Mouse (Mus musculus): ENCODE data around the gene Gfi1b. TPM values are rescaled to one million over a fixed set of nuclear protein-coding genes. Genes with fewer than 3 reads are reported as not detected.

Gene Gfi1b
- polyA plus RNA-seq (2014; fragmentation: Nextera tagmentation; extraction: Ambion mirVana), result 0.23 and 0.43 TPM in 2 replicates

DNA sequence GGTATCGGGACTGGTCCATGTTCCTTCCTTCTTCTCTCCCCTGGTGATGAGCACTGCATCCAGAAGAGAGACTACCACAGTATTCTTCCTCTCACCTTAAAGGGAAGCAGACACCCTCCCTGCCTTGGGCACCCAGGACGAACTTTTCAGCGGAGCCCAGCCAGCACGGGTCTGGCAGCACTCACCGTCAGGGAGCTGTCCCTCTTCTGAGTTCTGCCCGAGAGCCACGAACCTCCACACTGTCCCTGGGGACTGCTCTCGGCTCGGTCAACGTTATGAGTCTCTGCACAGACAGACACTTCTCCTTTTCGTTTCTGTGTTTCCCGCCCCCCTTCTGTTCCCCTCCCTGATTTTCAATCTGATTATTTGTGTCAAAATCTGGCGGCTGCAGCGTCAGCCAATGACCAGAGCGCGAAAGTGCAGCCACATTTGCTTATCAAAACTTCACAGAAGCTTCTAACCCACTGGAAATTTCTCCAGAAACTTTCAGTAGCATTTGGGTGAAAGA is at the start of gene Gfi1b:
TSS of gene Gfi1b (minus strand) at position 319 of the 508 bp plus-strand sequence.
- no peaks in the 10 kb centered on the region for H3K36me3 ChIP-seq (ENCODE audit: control insufficient read depth, insufficient read depth, low read length)
- no peak for ATAC-seq (ENCODE audit: insufficient number of reproducible peaks, insufficient read depth, low FRiP score, low read depth)

DNA sequence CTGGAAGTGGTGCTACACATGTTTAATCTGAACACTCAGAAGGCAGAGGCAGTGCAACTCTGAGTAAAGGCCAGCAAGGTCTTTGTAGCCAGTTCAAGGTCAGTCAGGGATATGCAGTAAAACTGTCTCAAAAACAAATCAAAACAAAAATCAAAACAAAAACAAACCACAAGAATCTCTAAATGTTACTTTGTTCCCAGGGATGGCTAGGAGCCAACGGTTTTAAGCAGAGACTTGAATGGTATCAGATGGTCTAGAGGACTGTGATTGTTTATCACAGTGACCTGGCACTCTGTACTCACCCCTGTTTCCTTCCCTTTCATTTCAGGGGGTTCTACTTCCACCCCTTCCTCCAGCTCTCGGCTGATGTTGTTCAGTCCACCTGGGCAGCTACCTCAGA is 49.7 kb upstream of the Gfi1b start:
- H3K9me3 ChIP-seq (ENCODE audit: control insufficient read depth, low read length), result no peaks in the 10 kb centered on the region
- no peak for ATAC-seq (ENCODE audit: insufficient number of reproducible peaks, insufficient read depth, low FRiP score, low read depth)
- no peak overlapping the region for H3K27ac ChIP-seq (replicated peaks in 1 of 2; ENCODE audit: control insufficient read depth in 1 of 2, insufficient read depth in 1 of 2, low read depth in 2 of 2, low read length in 2 of 2)
- no peak overlapping the region for H3K4me3 ChIP-seq (ENCODE audit: control insufficient read depth in 1 of 2, insufficient read depth in 1 of 2, low read depth in 1 of 2, low read length in 2 of 2)
- peaks cover 97% of the 10 kb centered on the region for H3K36me3 ChIP-seq (ENCODE audit: control insufficient read depth, insufficient read depth, low read length)
- no peaks in the 10 kb centered on the region for H3K27me3 ChIP-seq (ENCODE audit: control insufficient read depth, insufficient read depth, low read length)
- 81% methylated on average over 2 of the region's 2 CpGs for WGBS
- no peak overlapping the region for H3K4me2 ChIP-seq (ENCODE audit: low read length)
- H3K9ac ChIP-seq (ENCODE audit: low read length), result no peak overlapping the region
- no peaks in the 10 kb centered on the region for H3K4me1 ChIP-seq (ENCODE audit: control insufficient read depth in 2 of 2, insufficient read depth in 2 of 2, low read length in 2 of 2)

More for the DNA sequence above, at the start of gene Gfi1b:
- Histone ChIP-seq H3K27me3 (ENCODE audit: control insufficient read depth, insufficient read depth, low read length) (peaks cover 16% of the 10 kb centered on the region), H3K4me2 (ENCODE audit: low read length) (0 out of 2 replicates have a peak within 1 kb of the TSS, but pooled peaks have one; percentile 4), H3K27ac (replicated peaks in 1 of 2; ENCODE audit: control insufficient read depth in 1 of 2, insufficient read depth in 1 of 2, low read depth in 2 of 2, low read length in 2 of 2) (no peak within 1 kb of the TSS), H3K9ac (ENCODE audit: low read length) (no peak within 1 kb of the TSS), H3K4me3 (ENCODE audit: control insufficient read depth in 1 of 2, insufficient read depth in 1 of 2, low read depth in 1 of 2, low read length in 2 of 2) (no peak within 1 kb of the TSS), H3K4me1 (ENCODE audit: control insufficient read depth in 2 of 2, insufficient read depth in 2 of 2, low read length in 2 of 2) (peaks cover 6 to 8% of the 10 kb centered on the region in 2 experiments; a peak in 2 of 4 replicates), H3K9me3 (ENCODE audit: control insufficient read depth, low read length) (peaks cover 3% of the 10 kb centered on the region; the same call in 1 of the 2 replicates)
- 4% methylated on average over 16 of the region's 16 CpGs for WGBS

DNA sequence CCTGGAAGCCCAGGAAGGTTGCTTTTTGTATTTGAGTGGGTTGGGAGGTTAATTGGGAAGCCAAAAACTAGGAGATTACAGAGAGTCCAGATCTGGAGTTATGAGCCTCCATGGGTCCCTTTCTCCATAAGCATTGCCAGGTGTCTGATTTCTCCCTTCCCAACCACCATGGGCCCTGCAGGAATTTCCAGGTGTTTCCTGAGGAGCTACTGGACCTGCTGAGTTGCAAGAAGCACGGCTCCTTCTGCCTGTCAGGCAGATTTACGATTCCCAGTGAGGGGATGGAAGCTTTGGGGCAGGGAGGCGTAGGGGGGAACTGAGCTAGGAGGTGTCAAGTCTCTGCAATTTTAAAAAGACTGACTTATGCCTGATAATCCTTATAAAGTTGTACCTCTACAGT is 44.0 kb upstream of the Gfi1b start:
- no peak overlapping the region for H3K27ac ChIP-seq (replicated peaks in 1 of 2; ENCODE audit: control insufficient read depth in 1 of 2, insufficient read depth in 1 of 2, low read depth in 2 of 2, low read length in 2 of 2)
- no peaks in the 10 kb centered on the region for H3K9me3 ChIP-seq (ENCODE audit: control insufficient read depth, low read length)
- no peak for ATAC-seq (ENCODE audit: insufficient number of reproducible peaks, insufficient read depth, low FRiP score, low read depth)
- peaks cover 96% of the 10 kb centered on the region for H3K36me3 ChIP-seq (ENCODE audit: control insufficient read depth, insufficient read depth, low read length)
- WGBS, result 78% methylated on average over 3 of the region's 3 CpGs
- no peaks in the 10 kb centered on the region for H3K27me3 ChIP-seq (ENCODE audit: control insufficient read depth, insufficient read depth, low read length)
- no peaks in the 10 kb centered on the region for H3K4me1 ChIP-seq (ENCODE audit: control insufficient read depth in 2 of 2, insufficient read depth in 2 of 2, low read length in 2 of 2)
- H3K4me2 ChIP-seq (ENCODE audit: low read length), result no peak overlapping the region
- no peak overlapping the region for H3K9ac ChIP-seq (ENCODE audit: low read length)
- no peak overlapping the region for H3K4me3 ChIP-seq (ENCODE audit: control insufficient read depth in 1 of 2, insufficient read depth in 1 of 2, low read depth in 1 of 2, low read length in 2 of 2)

DNA sequence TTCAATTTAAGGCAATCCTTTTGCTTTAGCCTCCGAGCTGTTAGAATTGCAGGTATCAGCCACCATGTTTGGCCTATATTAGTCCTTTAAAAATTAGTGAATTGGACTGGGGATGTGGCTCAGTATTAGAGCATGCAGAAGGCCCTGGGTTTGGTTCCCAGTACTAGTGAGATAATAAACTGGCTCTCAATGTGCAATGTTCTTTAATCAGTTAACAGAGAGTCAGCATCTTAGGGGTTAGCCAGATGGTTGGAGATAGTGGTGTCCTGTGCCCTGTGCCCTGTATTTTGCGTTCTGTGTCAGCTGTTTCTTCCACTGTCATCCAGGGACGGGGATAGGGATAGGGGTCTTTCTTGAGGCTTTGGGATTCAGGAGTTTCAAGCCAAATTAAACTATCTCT is 41.1 kb upstream of the Gfi1b start:
- Histone ChIP-seq H3K9me3 (ENCODE audit: control insufficient read depth, low read length) (no peaks in the 10 kb centered on the region), H3K4me3 (ENCODE audit: control insufficient read depth in 1 of 2, insufficient read depth in 1 of 2, low read depth in 1 of 2, low read length in 2 of 2) (no peak overlapping the region), H3K27ac (replicated peaks in 1 of 2; ENCODE audit: control insufficient read depth in 1 of 2, insufficient read depth in 1 of 2, low read depth in 2 of 2, low read length in 2 of 2) (no peak overlapping the region), H3K9ac (ENCODE audit: low read length) (no peak overlapping the region), H3K27me3 (ENCODE audit: control insufficient read depth, insufficient read depth, low read length) (no peaks in the 10 kb centered on the region), H3K4me1 (ENCODE audit: control insufficient read depth in 2 of 2, insufficient read depth in 2 of 2, low read length in 2 of 2) (no peaks in the 10 kb centered on the region), H3K36me3 (ENCODE audit: control insufficient read depth, insufficient read depth, low read length) (peaks cover 96% of the 10 kb centered on the region), H3K4me2 (ENCODE audit: low read length) (no peak overlapping the region)
- 92% methylated on average over 3 of the region's 3 CpGs for WGBS
- ATAC-seq (ENCODE audit: insufficient number of reproducible peaks, insufficient read depth, low FRiP score, low read depth), result no peak

DNA sequence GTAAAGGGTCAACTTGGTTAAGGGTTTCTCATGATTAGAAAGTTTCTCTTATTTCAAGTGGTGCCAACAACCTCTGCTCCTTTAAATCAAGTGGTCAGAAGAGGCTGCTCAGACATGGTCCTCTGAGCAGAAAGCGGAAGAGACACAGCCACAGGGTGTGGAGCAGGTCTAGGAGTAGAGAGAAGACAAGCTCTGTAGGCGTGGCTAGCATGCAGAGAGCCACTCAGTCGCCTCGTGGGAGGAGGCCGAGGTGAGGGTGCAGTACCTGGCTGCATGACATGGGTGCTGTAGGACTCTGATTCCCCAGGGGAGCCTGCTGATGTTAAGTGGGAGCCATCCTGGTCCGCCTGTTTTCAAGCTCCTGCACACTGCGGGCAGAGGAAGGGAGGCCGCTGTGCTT is 34.4 kb upstream of the Gfi1b start:
- Histone ChIP-seq H3K9ac (ENCODE audit: low read length) (no peak overlapping the region), H3K36me3 (ENCODE audit: control insufficient read depth, insufficient read depth, low read length) (peaks cover 68% of the 10 kb centered on the region), H3K9me3 (ENCODE audit: control insufficient read depth, low read length) (no peaks in the 10 kb centered on the region), H3K27ac (replicated peaks in 1 of 2; ENCODE audit: control insufficient read depth in 1 of 2, insufficient read depth in 1 of 2, low read depth in 2 of 2, low read length in 2 of 2) (no peak overlapping the region), H3K27me3 (ENCODE audit: control insufficient read depth, insufficient read depth, low read length) (no peaks in the 10 kb centered on the region), H3K4me3 (ENCODE audit: control insufficient read depth in 1 of 2, insufficient read depth in 1 of 2, low read depth in 1 of 2, low read length in 2 of 2) (no peak overlapping the region), H3K4me1 (ENCODE audit: control insufficient read depth in 2 of 2, insufficient read depth in 2 of 2, low read length in 2 of 2) (no peaks in the 10 kb centered on the region), H3K4me2 (ENCODE audit: low read length) (no peak overlapping the region)
- ATAC-seq (ENCODE audit: insufficient number of reproducible peaks, insufficient read depth, low FRiP score, low read depth), result no peak
- WGBS, result 77% methylated on average over 8 of the region's 8 CpGs

DNA sequence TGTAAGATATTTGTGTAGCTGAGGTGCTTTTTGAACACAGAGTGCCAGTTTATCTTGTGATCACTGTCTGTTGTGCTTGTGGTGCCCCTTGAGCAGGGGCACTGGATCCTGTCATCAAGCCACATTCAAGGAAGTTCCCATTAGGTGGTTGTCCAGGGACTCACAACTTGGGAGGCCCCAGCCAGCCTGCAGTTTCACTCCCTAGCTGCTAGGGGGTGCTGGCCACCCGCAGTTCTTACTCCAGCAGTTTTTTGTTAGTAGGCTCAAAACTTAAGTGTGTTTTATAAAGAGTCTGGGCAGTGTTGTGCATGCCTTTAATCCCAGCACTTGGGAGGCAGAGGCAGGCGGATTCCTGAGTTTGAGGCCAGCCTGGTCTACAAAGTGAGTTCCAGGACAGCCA is 32.5 kb upstream of the Gfi1b start:
- Histone ChIP-seq H3K4me3 (ENCODE audit: control insufficient read depth in 1 of 2, insufficient read depth in 1 of 2, low read depth in 1 of 2, low read length in 2 of 2) (no peak overlapping the region), H3K9me3 (ENCODE audit: control insufficient read depth, low read length) (no peaks in the 10 kb centered on the region), H3K9ac (ENCODE audit: low read length) (no peak overlapping the region), H3K36me3 (ENCODE audit: control insufficient read depth, insufficient read depth, low read length) (peaks cover 49% of the 10 kb centered on the region), H3K27ac (replicated peaks in 1 of 2; ENCODE audit: control insufficient read depth in 1 of 2, insufficient read depth in 1 of 2, low read depth in 2 of 2, low read length in 2 of 2) (no peak overlapping the region), H3K27me3 (ENCODE audit: control insufficient read depth, insufficient read depth, low read length) (no peaks in the 10 kb centered on the region), H3K4me1 (ENCODE audit: control insufficient read depth in 2 of 2, insufficient read depth in 2 of 2, low read length in 2 of 2) (no peaks in the 10 kb centered on the region), H3K4me2 (ENCODE audit: low read length) (no peak overlapping the region)
- 64% methylated on average over 2 of the region's 2 CpGs for WGBS
- ATAC-seq (ENCODE audit: insufficient number of reproducible peaks, insufficient read depth, low FRiP score, low read depth), result no peak

DNA sequence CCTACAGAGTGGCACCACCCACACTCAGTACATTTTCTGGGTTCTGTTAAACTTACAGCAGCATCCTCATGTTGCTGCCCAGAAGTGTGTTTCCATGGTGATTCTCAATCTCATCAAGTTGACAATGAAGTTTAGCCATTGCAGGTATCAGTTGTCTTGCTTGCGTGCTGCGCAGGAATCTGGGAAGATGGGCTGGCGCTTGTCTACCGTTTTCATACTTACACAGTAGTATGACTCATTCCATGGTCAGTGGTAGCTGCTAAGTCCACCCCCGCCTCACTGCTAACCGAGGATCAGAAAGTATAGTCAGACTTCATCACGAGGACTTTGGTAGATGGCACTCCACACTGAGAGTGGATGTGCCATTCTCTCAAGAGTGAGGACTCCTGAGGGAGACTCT is 31.6 kb upstream of the Gfi1b start:
- no peaks in the 10 kb centered on the region for H3K27me3 ChIP-seq (ENCODE audit: control insufficient read depth, insufficient read depth, low read length)
- WGBS, result 90% methylated on average over 7 of the region's 7 CpGs
- ATAC-seq (ENCODE audit: insufficient number of reproducible peaks, insufficient read depth, low FRiP score, low read depth), result no peak
- H3K4me1 ChIP-seq (ENCODE audit: control insufficient read depth in 2 of 2, insufficient read depth in 2 of 2, low read length in 2 of 2), result no peaks in the 10 kb centered on the region; a peak in 1 of 4 replicates
- H3K9me3 ChIP-seq (ENCODE audit: control insufficient read depth, low read length), result no peaks in the 10 kb centered on the region
- H3K9ac ChIP-seq (ENCODE audit: low read length), result no peak overlapping the region
- H3K36me3 ChIP-seq (ENCODE audit: control insufficient read depth, insufficient read depth, low read length), result peaks cover 39% of the 10 kb centered on the region
- no peak overlapping the region for H3K4me2 ChIP-seq (ENCODE audit: low read length)
- H3K4me3 ChIP-seq (ENCODE audit: control insufficient read depth in 1 of 2, insufficient read depth in 1 of 2, low read depth in 1 of 2, low read length in 2 of 2), result no peak overlapping the region
- no peak overlapping the region for H3K27ac ChIP-seq (replicated peaks in 1 of 2; ENCODE audit: control insufficient read depth in 1 of 2, insufficient read depth in 1 of 2, low read depth in 2 of 2, low read length in 2 of 2)

DNA sequence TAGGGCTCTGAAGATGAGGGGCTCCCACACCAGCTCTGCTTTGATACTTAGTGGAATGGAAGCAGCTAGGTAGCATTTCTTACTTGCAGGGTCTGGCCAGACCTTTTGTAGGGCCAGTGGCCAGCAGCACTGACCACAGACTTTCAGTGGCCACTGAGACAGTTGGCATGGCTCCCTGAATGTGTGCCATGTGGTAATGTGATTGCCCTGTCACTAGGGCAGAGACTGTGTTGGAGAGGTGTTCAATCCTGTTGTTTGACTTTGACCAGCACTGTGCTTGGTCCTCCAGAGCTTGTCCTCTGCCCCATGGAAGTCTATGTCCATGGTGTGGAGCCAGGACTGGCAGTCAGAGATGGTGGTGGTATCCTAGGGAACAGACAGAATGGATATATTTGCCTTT is 28.7 kb upstream of the Gfi1b start:
- no peaks in the 10 kb centered on the region for H3K27me3 ChIP-seq (ENCODE audit: control insufficient read depth, insufficient read depth, low read length)
- peaks cover 15% of the 10 kb centered on the region for H3K36me3 ChIP-seq (ENCODE audit: control insufficient read depth, insufficient read depth, low read length)
- H3K4me3 ChIP-seq (ENCODE audit: control insufficient read depth in 1 of 2, insufficient read depth in 1 of 2, low read depth in 1 of 2, low read length in 2 of 2), result no peak overlapping the region
- no peak for ATAC-seq (ENCODE audit: insufficient number of reproducible peaks, insufficient read depth, low FRiP score, low read depth)
- no peaks in the 10 kb centered on the region for H3K9me3 ChIP-seq (ENCODE audit: control insufficient read depth, low read length)
- no peak overlapping the region for H3K27ac ChIP-seq (replicated peaks in 1 of 2; ENCODE audit: control insufficient read depth in 1 of 2, insufficient read depth in 1 of 2, low read depth in 2 of 2, low read length in 2 of 2)
- no peak overlapping the region for H3K4me2 ChIP-seq (ENCODE audit: low read length)
- H3K4me1 ChIP-seq (ENCODE audit: control insufficient read depth in 2 of 2, insufficient read depth in 2 of 2, low read length in 2 of 2), result no peaks in the 10 kb centered on the region; a peak in 1 of 4 replicates
- no peak overlapping the region for H3K9ac ChIP-seq (ENCODE audit: low read length)
